Comparison of ENCODE assay signal across 9 mouse cellular contexts in the genomic region with DNA sequence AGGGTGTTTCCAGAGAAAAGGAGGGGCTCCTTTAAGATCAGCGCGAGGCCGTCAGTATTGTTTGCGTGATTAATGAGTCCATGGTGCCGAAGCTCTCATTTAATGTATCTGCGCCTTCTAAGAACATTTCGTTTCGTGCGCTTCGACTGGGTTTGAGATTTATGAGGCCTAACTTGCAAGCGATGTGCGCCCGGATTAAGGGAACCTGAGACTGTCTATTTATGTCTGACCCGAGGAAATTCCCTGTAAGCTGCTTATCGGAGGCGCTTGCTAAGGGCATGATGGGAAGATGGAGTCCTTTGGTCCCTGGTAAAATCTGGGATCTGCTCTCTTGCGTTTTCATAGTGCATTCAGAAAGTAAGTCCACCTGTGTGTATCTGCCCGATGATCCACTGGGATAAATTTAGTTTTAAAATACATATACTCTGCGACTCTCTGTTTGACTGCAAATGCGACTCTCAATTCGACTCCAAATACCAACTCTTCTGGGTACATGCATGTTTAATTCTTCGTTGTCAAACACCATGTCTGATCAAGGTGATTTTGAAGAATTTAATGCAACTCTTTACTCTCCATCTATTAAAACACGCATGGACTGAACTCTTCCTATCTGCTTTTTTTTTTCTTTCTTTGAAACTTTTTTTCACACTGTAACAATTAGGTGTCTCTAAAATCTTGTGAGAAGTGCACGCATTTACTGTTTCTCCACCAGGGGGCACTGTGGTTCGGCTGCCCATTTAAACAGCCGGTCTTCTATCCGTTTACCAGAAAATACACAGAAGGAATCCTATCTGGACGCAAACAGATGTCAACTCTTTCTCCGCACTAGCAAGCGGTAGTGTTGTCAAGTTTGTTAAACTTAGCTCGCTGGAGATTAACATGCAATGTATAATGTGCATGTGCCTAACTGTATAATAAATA.
DNase-seq lines count a peak whose midpoint lies in the region; ATAC-seq lines count a peak whose summit lies in the region.
"Had no signal": no experiment of that assay in that cellular context is flagged by ENCODE, and none has a peak within 500 bp of the region (broad histone marks: within the 10 kb centered on the region; RNA-seq: fewer than 3 reads in every experiment).

No protein-coding gene starts in this region.

- H3K4me3 ChIP-seq in forebrain, embryonic 11.5 days (ENCODE audit: low read depth, low read length) = no peak overlapping the region
- H3K4me3 ChIP-seq in forebrain, embryonic 12.5 days (replicated peaks) = no peak overlapping the region
- no peak overlapping the region for H3K4me3 ChIP-seq in intestine, embryonic 15.5 days (replicated peaks)

- ATAC-seq in forebrain, embryonic 11.5 days (replicated peaks; ENCODE audit: low FRiP score) = no peak
- ATAC-seq in forebrain, embryonic 12.5 days (ENCODE audit: low FRiP score) = no peak
- ATAC-seq in intestine, embryonic 15.5 days = peak; percentile 30

- 0 out of 2 replicates have a peak, but pooled peaks cover 3% of the 10 kb centered on the region for H3K4me1 ChIP-seq in forebrain, embryonic 11.5 days (replicated peaks; ENCODE audit: control insufficient read depth, insufficient read depth, low read length)
- peaks cover 28% of the 10 kb centered on the region for H3K4me1 ChIP-seq in forebrain, embryonic 12.5 days
- peaks cover 19% of the 10 kb centered on the region for H3K4me1 ChIP-seq in intestine, embryonic 15.5 days (replicated peaks)

- 58% methylated on average over 31 of the region's 31 CpGs for WGBS in forebrain, embryonic 11.5 days
- 54% methylated on average over 31 of the region's 31 CpGs for WGBS in forebrain, embryonic 12.5 days
- WGBS in intestine, embryonic 15.5 days = 43% methylated on average over 31 of the region's 31 CpGs

- H3K4me2 ChIP-seq in forebrain, embryonic 11.5 days (ENCODE audit: low read depth, low read length, severe bottlenecking) = no peak overlapping the region
- no peak overlapping the region for H3K4me2 ChIP-seq in forebrain, embryonic 12.5 days
- H3K4me2 ChIP-seq in intestine, embryonic 15.5 days (replicated peaks) = no peak overlapping the region; the same call in 1 of the 2 replicates

- H3K27ac ChIP-seq in forebrain, embryonic 11.5 days (ENCODE audit: low read depth, low read length) = no peak overlapping the region
- no peak overlapping the region for H3K27ac ChIP-seq in forebrain, embryonic 12.5 days
- H3K27ac ChIP-seq in intestine, embryonic 15.5 days = no peak overlapping the region

- no peak overlapping the region for H3K9ac ChIP-seq in forebrain, embryonic 11.5 days (ENCODE audit: low read length)
- H3K9ac ChIP-seq in forebrain, embryonic 12.5 days = no peak overlapping the region
- no peak overlapping the region for H3K9ac ChIP-seq in intestine, embryonic 15.5 days

- H3K36me3 ChIP-seq in forebrain, embryonic 11.5 days (ENCODE audit: control insufficient read depth, insufficient read depth, low read length) = no peaks in the 10 kb centered on the region
- H3K36me3 ChIP-seq in forebrain, embryonic 12.5 days (replicated peaks) = no peaks in the 10 kb centered on the region
- no peaks in the 10 kb centered on the region for H3K36me3 ChIP-seq in intestine, embryonic 15.5 days
- H3K36me3 ChIP-seq: G1E had no signal

- DNase-seq in forebrain, embryonic 11.5 days (ENCODE audit: low spot score) = peak; percentile 88
- peak; percentile 63 for DNase-seq in c-Kit-positive CD71-negative TER-119-negative erythroid progenitor cells, embryonic 14.5 days (ENCODE audit: low read depth)
- DNase-seq in frontal cortex, postnatal 25 days (ENCODE audit: low spot score in 2 of 2) = peak; percentile 43 to 72
- peak; percentile 10 to 61 for DNase-seq in left cerebral cortex, adult 9 months (ENCODE audit: low spot score in 2 of 2)
- peak; percentile 88 for DNase-seq in naive thymus-derived CD4-positive, alpha-beta T cell, adult 2 months (ENCODE audit: low read depth)
- DNase-seq in spleen, postnatal 36 days (ENCODE audit: low spot score in 2 of 2) = peak; percentile 55 to 64

- H3K27me3 ChIP-seq in forebrain, embryonic 11.5 days (ENCODE audit: control insufficient read depth, insufficient read depth, low read length) = no peaks in the 10 kb centered on the region
- H3K27me3 ChIP-seq in forebrain, embryonic 12.5 days = peaks cover 18% of the 10 kb centered on the region
- H3K27me3 ChIP-seq in intestine, embryonic 15.5 days (replicated peaks) = no peaks in the 10 kb centered on the region

- no peaks in the 10 kb centered on the region for H3K9me3 ChIP-seq in forebrain, embryonic 11.5 days (ENCODE audit: control insufficient read depth, low read length)
- H3K9me3 ChIP-seq in forebrain, embryonic 12.5 days = no peaks in the 10 kb centered on the region
- no peaks in the 10 kb centered on the region for H3K9me3 ChIP-seq in intestine, embryonic 15.5 days

Comparison
In these comparisons a context has a peak if more than half of its experiments do, and no peak if none do; other contexts are left out.
1. DNase-seq: peak in every context shown above with its lines; median percentile 88 in forebrain, embryonic 11.5 days; 88 in naive thymus-derived CD4-positive, alpha-beta T cell, adult 2 months; 63 in c-Kit-positive CD71-negative TER-119-negative erythroid progenitor cells, embryonic 14.5 days; 60 in spleen, postnatal 36 days; 58 in frontal cortex, postnatal 25 days; 36 in left cerebral cortex, adult 9 months.